Mouse (Mus musculus): Measurements from ENCODE around the gene Slc24a4. TPM values are rescaled to one million over a fixed set of nuclear protein-coding genes. Genes with fewer than 3 reads are reported as not detected.

Slc24a4 gene
- polyA plus RNA-seq, 1 experiment from 2014 or later, result 2.8 TPM

Other genes with a start within 250 kb of the Slc24a4 start
- gene Trip11, start 215.5 kb upstream of the Slc24a4 start, polyA plus RNA-seq (2015; fragmentation: Nextera tagmentation; extraction: Ambion mirVana), result 23.8 and 25.0 TPM in 2 replicates
- 9.8 and 12.5 TPM in 2 replicates for gene Atxn3, start 170.5 kb upstream of the Slc24a4 start, polyA plus RNA-seq (2015; fragmentation: Nextera tagmentation; extraction: Ambion mirVana)
- gene Cpsf2, start 152.7 kb upstream of the Slc24a4 start, polyA plus RNA-seq (2015; fragmentation: Nextera tagmentation; extraction: Ambion mirVana), result 28.9 and 29.0 TPM in 2 replicates
- gene Rin3, start 154.3 kb downstream of the Slc24a4 start, polyA plus RNA-seq (2015; fragmentation: Nextera tagmentation; extraction: Ambion mirVana), result 3.2 and 6.7 TPM in 2 replicates